Mouse (Mus musculus) adipose tissue, adult 10 weeks (tissue): ENCODE data around the gene Lmna. TPM values are rescaled to one million over a fixed set of nuclear protein-coding genes. Genes with fewer than 3 reads are reported as not detected.

ENCODE experiments used
- polyA plus RNA-seq: library from polyadenylated mRNA; stranded (reverse); fragments of 350-450 nt; fragmentation: Illumina TruSeq; extraction: RNeasy Lipid Tissue Mini Kit (QIAGEN cat#74804); gene quantifications from one replicate; pipeline ENCODE4 v1.2.3, GENCODE M21; 2014; ENCODE audit warnings: low read depth, low replicate concordance

Gene Lmna
- polyA plus RNA-seq = 75.5 TPM

DNA sequence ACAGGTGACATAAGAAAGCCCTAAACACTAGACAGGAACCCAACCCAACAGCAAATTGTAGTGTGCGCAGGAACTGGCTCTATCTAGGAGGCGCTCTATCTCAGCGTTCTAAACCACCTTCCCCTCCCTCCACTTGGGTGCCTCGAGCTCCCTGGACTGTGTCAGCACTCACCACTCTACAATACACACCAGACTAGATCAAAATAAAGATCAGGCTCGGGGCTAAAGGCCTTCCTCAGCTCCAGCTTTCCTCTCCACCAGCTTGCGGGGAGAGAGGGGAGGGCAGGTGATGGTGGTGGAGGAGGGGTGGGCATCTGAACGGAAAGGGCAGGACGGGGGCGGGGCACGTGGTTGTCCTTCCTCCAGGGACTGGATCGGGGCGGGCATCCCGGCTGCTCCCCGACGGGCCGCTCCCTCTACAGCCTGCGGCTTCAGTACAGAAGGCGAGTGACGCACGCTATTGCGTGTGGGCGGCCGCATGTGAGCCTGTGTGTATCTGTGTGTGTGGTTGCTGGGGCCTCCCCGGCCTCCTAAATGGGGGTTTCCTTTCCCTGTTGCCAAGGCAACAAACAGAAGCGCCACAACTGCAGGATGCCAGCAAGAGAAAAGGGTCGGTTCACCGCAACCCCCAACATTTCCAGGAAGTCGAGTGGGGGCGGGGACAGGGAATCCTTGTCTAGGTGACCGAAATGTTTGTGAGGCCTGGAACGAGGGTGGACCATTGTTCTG is at the start of gene Lmna:
TSS of gene Lmna (minus strand) at position 265 of the 729 bp plus-strand sequence.

DNA sequence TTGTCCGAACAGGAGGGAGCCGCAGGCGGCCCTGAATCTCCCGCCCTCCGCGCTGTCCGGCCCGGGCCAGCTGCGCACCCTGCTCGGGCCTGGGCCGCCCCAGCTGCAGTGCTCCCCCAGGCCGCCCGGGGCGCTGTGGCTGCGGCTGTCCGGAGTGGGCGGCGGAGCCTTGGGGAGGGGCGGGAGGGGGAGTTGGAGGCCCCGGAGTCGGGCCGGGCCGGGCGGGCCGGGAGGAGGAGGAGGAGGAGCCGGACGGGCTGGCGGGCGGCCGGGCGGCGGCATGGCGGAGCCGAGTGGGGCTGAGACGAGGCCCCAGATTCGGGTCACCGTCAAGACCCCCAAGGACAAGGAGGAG is 43.7 kb upstream of the Lmna start, which contains the start of gene Ubqln4:
TSS of gene Ubqln4 (plus strand) at position 234 of the 355 bp plus-strand sequence.

DNA sequence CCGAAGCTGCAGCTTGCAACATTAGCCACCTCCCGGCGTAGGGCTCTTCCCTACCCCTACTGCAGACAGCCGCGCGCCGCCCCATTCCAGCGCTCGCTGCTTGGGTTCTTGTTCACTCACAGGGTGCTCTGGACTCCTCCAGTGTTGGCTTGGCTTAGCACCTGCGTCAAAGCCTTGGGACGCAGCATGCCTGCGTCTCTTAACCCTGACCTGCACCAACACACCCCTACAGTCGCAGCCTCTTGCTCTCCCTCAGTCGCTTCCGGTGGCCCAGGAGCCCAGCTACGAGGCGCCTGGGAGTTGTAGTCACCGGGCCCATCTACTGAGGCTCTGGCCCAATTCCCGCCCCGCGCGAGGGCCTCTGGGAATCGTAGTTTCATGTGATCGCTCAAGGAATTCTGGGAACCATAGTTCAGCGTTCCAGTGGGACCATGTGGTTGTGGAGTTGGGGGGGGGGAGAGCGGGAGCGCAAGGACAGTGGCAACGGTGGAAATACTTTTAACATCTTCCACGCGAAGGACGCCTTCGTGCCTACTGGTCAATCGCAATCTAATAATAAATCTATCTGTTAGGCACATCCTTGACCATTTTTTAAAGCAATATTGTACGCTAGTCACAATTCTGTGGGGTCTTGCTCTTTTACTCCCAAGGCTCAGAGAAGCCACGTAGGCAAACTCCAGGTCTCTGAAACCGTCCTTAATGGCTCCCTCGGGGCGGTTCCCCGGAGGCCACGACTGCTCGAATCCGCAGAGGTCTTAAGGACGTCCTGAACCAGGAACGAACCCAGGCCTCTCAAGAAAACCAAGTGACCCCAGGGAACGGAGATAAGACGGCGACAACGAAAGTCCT is 43.1 kb upstream of the Lmna start, which contains the start of gene Lamtor2:
TSS of gene Lamtor2 (minus strand) at position 399 of the 849 bp plus-strand sequence.

DNA sequence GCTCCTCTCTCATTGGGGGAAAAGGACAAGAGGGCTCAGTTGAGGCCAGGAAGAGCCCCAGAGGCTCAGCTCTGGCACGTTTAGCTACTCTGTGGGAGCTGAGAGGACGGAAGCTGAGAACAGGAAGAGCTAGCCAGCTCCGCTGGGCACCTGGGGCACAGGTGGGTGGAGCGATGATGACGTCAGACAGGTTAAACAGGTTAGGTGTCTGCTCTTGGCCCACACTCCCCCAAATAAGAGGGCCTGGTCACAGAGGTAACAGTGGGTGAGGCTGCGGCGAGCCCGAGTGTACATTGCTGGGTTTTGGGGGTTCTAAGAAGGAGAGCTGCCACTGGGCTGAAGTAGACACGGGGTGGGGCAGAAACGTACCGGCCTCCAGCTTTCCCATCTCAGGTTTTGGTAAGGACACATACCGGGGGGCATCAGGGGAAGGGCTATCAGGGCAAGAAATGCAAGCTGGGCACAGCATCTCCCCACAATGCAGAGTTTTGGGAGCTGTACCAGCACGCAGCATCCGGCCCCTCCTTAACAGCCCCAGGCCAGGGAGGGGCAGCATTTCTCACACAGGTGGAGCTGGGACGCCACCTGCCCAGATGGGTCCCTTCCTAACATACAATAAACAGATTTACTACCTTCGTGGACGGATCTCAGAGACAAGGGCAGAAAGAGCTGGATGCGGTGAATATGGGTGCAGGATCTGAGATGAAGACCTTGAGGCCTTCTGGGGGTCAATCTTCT is 38.6 kb upstream of the Lmna start, which contains the start of gene Rab25:
TSS of gene Rab25 (minus strand) at position 121 of the 738 bp plus-strand sequence.

DNA sequence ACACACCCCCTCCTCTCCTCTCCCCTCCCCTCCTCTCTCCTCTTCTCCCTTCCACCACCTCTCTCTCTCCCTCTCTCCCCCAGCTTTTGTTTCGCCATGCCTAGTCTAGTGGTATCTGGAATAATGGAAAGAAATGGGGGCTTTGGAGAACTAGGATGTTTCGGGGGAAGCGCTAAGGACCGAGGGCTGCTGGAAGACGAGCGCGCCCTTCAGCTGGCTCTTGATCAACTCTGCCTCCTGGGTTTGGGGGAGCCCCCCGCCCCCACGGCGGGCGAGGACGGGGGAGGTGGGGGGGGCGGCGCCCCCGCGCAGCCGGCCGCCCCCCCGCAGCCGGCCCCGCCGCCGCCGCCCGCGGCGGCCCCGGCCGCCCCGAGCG is 22.5 kb upstream of the Lmna start, which contains the start of gene Mex3a:
TSS of gene Mex3a (plus strand) at position 97 of the 376 bp plus-strand sequence.

DNA sequence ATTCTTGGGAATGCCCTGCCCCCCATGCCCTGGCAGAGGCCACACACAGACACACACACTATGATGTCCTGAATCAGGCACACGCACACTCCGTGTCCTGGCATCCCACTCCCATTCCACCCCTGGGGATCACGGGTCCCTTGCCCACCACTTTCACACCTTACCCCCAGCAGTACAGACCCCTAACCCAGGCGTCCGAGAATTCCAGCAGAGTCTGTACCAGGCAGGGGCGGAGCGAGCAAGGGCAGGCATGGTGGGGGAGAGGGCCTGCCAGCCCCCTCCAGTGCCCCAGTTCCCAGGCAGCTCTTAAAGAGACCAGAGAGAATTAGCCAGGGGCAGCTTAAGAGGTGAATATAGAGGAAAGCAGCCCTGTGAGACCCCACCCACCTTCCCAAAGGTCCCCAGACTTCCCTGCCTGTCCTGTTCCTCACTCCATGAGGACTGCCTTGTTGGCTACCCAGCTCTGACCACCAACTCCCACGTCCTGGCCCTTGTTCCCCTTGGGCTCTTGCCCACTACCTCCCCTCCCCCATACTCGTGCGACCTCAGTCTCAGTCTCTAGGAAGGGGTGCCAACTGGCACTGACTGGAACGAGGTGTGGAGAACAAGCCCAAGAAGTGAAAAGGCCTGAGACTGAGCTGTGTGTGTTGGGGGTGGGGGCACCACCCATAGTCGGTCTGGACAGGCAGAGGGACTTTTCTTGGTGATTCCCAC is 48.6 kb downstream of the Lmna start, which contains the start of gene Sema4a:
TSS of gene Sema4a (minus strand) at position 200 of the 714 bp plus-strand sequence.

Other genes with a start within 250 kb of the Lmna start
- 1.2 TPM for gene Gm38392, start 222.7 kb downstream of the Lmna start, polyA plus RNA-seq
- 19.4 TPM for gene Tsacc, start 213.0 kb downstream of the Lmna start, polyA plus RNA-seq
- 122 TPM for gene Cct3, start 212.8 kb downstream of the Lmna start, polyA plus RNA-seq
- gene Glmp, start 184.9 kb downstream of the Lmna start, polyA plus RNA-seq = 227 TPM
- 7.7 TPM for gene Tmem79, start 173.8 kb downstream of the Lmna start, polyA plus RNA-seq
- gene Smg5, start 173.7 kb downstream of the Lmna start, polyA plus RNA-seq = 42.6 TPM
- gene Paqr6, start 145.4 kb downstream of the Lmna start, polyA plus RNA-seq = 5.8 TPM
- 173 TPM for gene Bglap3, start 137.2 kb downstream of the Lmna start, polyA plus RNA-seq
- gene Bglap2, start 131.3 kb downstream of the Lmna start, polyA plus RNA-seq = not detected
- gene Bglap, start 125.5 kb downstream of the Lmna start, polyA plus RNA-seq = not detected
- gene Pmf1, start 99.6 kb downstream of the Lmna start, polyA plus RNA-seq = 17.2 TPM
- 29.8 TPM for gene Slc25a44, start 84.8 kb downstream of the Lmna start, polyA plus RNA-seq
- 101 TPM for gene Sema4a, start 48.8 kb downstream of the Lmna start, polyA plus RNA-seq
- gene Mex3a, start 22.4 kb upstream of the Lmna start, polyA plus RNA-seq = 2.9 TPM
- 66.8 TPM for gene Rab25, start 38.3 kb upstream of the Lmna start, polyA plus RNA-seq
- 161 TPM for gene Lamtor2, start 43.1 kb upstream of the Lmna start, polyA plus RNA-seq
- gene Ubqln4, start 43.8 kb upstream of the Lmna start, polyA plus RNA-seq = 51.1 TPM
- 239 TPM for gene Ssr2, start 65.9 kb upstream of the Lmna start, polyA plus RNA-seq
- 39.9 TPM for gene Arhgef2, start 96.0 kb upstream of the Lmna start, polyA plus RNA-seq
- gene Rxfp4, start 143.2 kb upstream of the Lmna start, polyA plus RNA-seq = not detected
- gene Khdc4, start 175.8 kb upstream of the Lmna start, polyA plus RNA-seq = 60.2 TPM
- 39.1 TPM for gene Rit1, start 206.9 kb upstream of the Lmna start, polyA plus RNA-seq